Mouse (Mus musculus): ENCODE data around the gene Thbs3.

DNA sequence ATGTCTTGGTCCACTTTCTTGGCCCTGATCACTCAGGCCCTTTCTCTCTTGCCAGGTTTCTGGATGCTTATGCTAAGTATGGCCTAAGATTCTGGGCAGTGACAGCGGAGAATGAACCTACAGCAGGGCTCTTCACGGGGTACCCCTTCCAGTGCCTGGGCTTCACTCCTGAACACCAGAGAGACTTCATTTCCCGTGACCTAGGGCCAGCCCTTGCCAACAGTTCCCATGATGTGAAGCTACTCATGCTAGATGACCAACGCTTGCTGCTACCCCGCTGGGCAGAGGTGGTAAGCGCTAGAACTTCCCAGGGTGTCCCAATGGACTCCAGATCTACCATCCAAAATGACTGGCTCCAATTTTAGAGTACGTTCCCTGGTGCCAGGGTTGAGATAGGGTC is 8.9 kb upstream of the Thbs3 start:
- no peak for TF ChIP-seq CTCF (IDR thresholded peaks at IDR 0.05; ENCODE audit: borderline replicate concordance, insufficient read depth, low read depth, low read length)
- no peak for TF ChIP-seq POLR2A (IDR thresholded peaks at IDR 0.05; ENCODE audit: borderline replicate concordance, insufficient read depth, low read length)
